In the genomic region with DNA sequence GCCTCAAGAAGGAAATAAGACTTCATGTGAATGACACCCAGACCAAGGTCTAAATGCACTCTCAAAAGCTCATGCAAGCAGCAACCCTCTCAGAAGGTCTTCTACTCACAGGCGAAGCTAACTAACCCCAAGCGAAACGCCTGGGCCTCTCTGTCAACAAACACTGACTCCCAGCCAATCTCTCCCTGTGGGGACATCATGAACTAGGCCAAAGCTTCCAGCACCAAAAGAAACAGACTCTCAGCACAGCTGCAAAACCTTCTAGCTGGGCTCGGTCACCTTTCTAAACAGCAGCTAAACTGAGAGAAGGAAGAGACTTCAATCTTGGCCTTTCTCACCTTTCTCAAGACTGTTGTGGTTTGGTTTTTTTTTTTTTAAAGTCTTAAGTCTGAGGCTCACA, we compare ENCODE assay signal across 21 mouse cellular contexts.
DNase-seq lines count a peak whose midpoint lies in the region; ATAC-seq and TF ChIP-seq lines count a peak whose summit lies in the region.
"Had no signal": no experiment of that assay in that cellular context is flagged by ENCODE, and none has a peak within 500 bp of the region (broad histone marks: within the 10 kb centered on the region; RNA-seq: fewer than 3 reads in every experiment).

No protein-coding gene starts in this region.

- no peaks in the 10 kb centered on the region for H3K36me3 ChIP-seq in liver, adult 2 months (ENCODE audit: control insufficient read depth, insufficient read depth, low read length)
- no peaks in the 10 kb centered on the region for H3K36me3 ChIP-seq in midbrain, embryonic 13.5 days
- H3K36me3 ChIP-seq: limb, embryonic 15.5 days; neural tube, embryonic 15.5 days; stomach, embryonic 15.5 days had no signal

- peak overlapping the region; percentile 100 for H3K27ac ChIP-seq in gastrocnemius, adult 2 months
- H3K27ac ChIP-seq in liver, adult 2 months (replicated peaks; ENCODE audit: insufficient read depth, low read depth, low read length): peak overlapping the region; percentile 82
- H3K27ac ChIP-seq in cortical plate, adult 2 months (ENCODE audit: insufficient read depth, low read length): peak overlapping the region; percentile 33; the same call in 1 of the 2 replicates
- no peak overlapping the region for H3K27ac ChIP-seq in midbrain, embryonic 13.5 days
- H3K27ac ChIP-seq: hindbrain, embryonic 10.5 days; limb, embryonic 15.5 days; neural tube, embryonic 15.5 days; stomach, embryonic 15.5 days had no signal

- H3K9me3 ChIP-seq in midbrain, embryonic 13.5 days: no peaks in the 10 kb centered on the region
- H3K9me3 ChIP-seq: hindbrain, embryonic 10.5 days; limb, embryonic 15.5 days; neural tube, embryonic 15.5 days; stomach, embryonic 15.5 days had no signal

- H3K9ac ChIP-seq in liver, adult 2 months (ENCODE audit: low read depth, low read length): no peak overlapping the region
- no peak overlapping the region for H3K9ac ChIP-seq in midbrain, embryonic 13.5 days (replicated peaks)
- H3K9ac ChIP-seq: limb, embryonic 15.5 days; neural tube, embryonic 15.5 days; stomach, embryonic 15.5 days had no signal

- H3K4me3 ChIP-seq in gastrocnemius, adult 2 months: peak overlapping the region; percentile 29; the same call in 1 of the 2 replicates
- no peak overlapping the region for H3K4me3 ChIP-seq in liver, adult 2 months (ENCODE audit: insufficient read depth, low read depth, low read length)
- H3K4me3 ChIP-seq in cortical plate, adult 2 months (ENCODE audit: insufficient read depth, low read length): no peak overlapping the region
- H3K4me3 ChIP-seq in midbrain, embryonic 13.5 days (replicated peaks): no peak overlapping the region
- H3K4me3 ChIP-seq: hindbrain, embryonic 10.5 days; limb, embryonic 15.5 days; neural tube, embryonic 15.5 days; stomach, embryonic 15.5 days had no signal

- DNase-seq in gastrocnemius, adult 2 months: peak; percentile 80
- no peak for DNase-seq in gastrocnemius, postnatal 10 days
- peak; percentile 93 for DNase-seq in liver, adult 2 months (ENCODE audit: extremely low read depth, low read depth, low spot score)
- DNase-seq in liver: no peak
- DNase-seq in lung, postnatal 36 days: peak; percentile 68
- DNase-seq in urinary bladder, postnatal 25 days (ENCODE audit: low spot score): no peak
- DNase-seq: cerebellum, adult 9-10 months; kidney, postnatal 10 days; layer of hippocampus, adult 9-11 months; retina, postnatal 1 day; spleen, adult 18-20 months; thymus, postnatal 36 days had no signal

- intact Hi-C loops in gastrocnemius, adult 2 months (cut with DNase I): no loop called here

- no peaks in the 10 kb centered on the region for H3K27me3 ChIP-seq in liver, adult 2 months (ENCODE audit: control insufficient read depth, insufficient read depth, low read length)
- H3K27me3 ChIP-seq in midbrain, embryonic 13.5 days: no peaks in the 10 kb centered on the region
- H3K27me3 ChIP-seq: neural tube, embryonic 15.5 days; stomach, embryonic 15.5 days had no signal

- ATAC-seq in midbrain, embryonic 13.5 days: no peak
- ATAC-seq: forebrain, embryonic 14.5 days; inflammation-experienced regulatory T-cells, adult 6 months had no signal

- no peak for TF ChIP-seq POLR2A in liver, adult 2 months (IDR thresholded peaks at IDR 0.05; ENCODE audit: extremely low read depth, insufficient read depth, low read length)
- TF ChIP-seq POLR2A in cortical plate, adult 2 months (IDR thresholded peaks at IDR 0.05; ENCODE audit: extremely low read depth, insufficient read depth, low read length): no peak

- no peak overlapping the region for H3K4me2 ChIP-seq in midbrain, embryonic 13.5 days (replicated peaks)
- H3K4me2 ChIP-seq: limb, embryonic 15.5 days; midbrain, embryonic 11.5 days; neural tube, embryonic 15.5 days; stomach, embryonic 15.5 days had no signal

- H3K79me2 ChIP-seq in liver, adult 2 months (ENCODE audit: control insufficient read depth, insufficient read depth, low read length): peaks cover 31% of the 10 kb centered on the region

- 15% methylated on average over 4 of the region's 4 CpGs for WGBS in liver, adult 2 months
- 88% methylated on average over 4 of the region's 4 CpGs for WGBS in midbrain, embryonic 13.5 days

- H3K4me1 ChIP-seq in liver, adult 2 months (ENCODE audit: control insufficient read depth, insufficient read depth, low read length): peaks cover 64% of the 10 kb centered on the region
- H3K4me1 ChIP-seq in cortical plate, adult 2 months (ENCODE audit: control insufficient read depth, insufficient read depth, low read length): peaks cover 12% of the 10 kb centered on the region
- peaks cover 21% of the 10 kb centered on the region for H3K4me1 ChIP-seq in midbrain, embryonic 13.5 days (replicated peaks)

- TF ChIP-seq CTCF in gastrocnemius, adult 2 months (IDR thresholded peaks at IDR 0.05): no peak
- no peak for TF ChIP-seq CTCF in liver, adult 2 months (IDR thresholded peaks at IDR 0.05; ENCODE audit: low read depth, low read length)
- no peak for TF ChIP-seq CTCF in cortical plate, adult 2 months (IDR thresholded peaks at IDR 0.05; ENCODE audit: extremely low read depth, insufficient read depth, low read length)

Comparison
In these comparisons a context has a peak if more than half of its experiments do, and no peak if none do; other contexts are left out.
1. DNase-seq: peak in gastrocnemius, adult 2 months (single experiment), liver, adult 2 months (single experiment) and lung, postnatal 36 days (single experiment); none in gastrocnemius, postnatal 10 days (single experiment), liver (single experiment) and urinary bladder, postnatal 25 days (single experiment).